Mouse (Mus musculus): ENCODE data around the gene Rpl13a.

DNA sequence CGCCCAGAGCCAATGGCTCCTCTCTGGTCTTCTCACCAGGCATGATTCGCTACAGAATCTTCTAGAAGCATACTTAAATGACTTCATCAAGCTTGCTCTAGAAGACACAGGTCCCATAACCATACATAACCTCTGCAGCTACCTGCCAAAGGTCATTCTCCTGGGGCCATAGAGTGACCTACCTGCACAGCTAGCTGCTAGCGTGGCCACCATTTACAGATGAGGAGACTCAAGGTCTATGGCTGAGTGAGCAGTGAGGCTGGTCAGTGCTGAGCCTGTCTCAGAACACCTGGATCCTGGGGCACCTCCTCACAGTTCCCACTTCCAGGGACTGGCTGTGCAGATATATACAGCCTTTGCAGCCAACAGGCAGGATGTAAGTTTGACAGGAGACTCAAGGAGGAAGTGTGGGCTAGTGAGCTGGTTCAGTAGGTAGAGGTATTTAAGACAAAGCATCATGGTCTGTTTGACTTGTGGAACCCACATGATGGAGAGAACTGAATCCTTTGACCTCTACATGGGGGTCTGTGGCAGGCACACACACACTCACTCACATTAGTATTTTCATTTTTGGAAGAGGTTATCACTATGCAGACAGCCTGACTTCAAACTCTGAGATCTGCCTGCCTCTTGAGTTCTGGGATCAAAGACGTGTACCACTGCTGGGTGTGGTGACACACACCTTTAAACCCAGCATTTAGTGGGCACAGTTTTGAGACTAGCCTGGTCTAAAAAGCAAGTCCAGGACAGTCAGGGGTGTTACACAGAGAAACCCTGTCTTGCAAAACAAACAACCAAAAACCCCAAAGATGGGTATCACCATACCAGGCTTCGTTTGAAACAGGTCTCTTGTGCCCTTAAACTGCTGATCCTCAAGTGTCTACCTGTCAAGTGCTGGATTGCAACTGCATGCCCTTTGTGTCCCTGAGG, 8.5 kb downstream of the Rpl13a start:
- no peak for TF ChIP-seq CTCF (IDR thresholded peaks at IDR 0.05; ENCODE audit: low read depth, low read length)
- TF ChIP-seq POLR2A (IDR thresholded peaks at IDR 0.05; ENCODE audit: insufficient read depth, low read length) = no peak
